Mouse (Mus musculus): ENCODE data around the gene Guk1.

Gene Guk1

DNA sequence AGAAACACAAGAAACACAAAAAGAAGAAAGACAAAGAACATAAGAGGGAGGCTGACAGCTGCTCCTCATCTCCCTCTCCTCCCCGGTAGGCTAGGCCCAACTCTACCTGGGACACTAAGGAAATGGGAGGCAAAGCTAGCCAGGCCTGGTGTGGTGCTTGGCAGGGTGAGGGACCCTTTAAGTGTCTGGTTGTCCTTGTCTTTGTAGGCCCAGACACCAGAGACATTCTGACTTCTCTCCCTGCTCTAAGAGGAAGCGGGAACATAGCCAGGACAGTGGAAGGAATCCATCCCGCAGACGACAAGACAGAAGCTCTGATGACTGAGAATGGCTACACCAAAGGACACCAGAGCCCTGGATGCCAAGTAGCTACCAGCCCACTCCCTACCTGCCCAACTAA, 18.0 kb upstream of the Guk1 start:
- no peak for DNase-seq

- DNase-seq, result no peak
Measured at GRCm38 (mm10) chr11:59209580-59209979, 17.6 kb upstream of the Guk1 start.

- DNase-seq, result peak; percentile 76 to 82
Measured at GRCm38 (mm10) chr11:59209003-59209441, 17.0 kb upstream of the Guk1 start.

GRCm38 (mm10) chr11:59208153-59208831, 16.3 kb upstream of the Guk1 start, which contains the start of gene 2310033P09Rik:
Gene 2310033P09Rik (plus strand): TSS chr11:59208321.
- peak; percentile 91 to 94 for DNase-seq

DNA sequence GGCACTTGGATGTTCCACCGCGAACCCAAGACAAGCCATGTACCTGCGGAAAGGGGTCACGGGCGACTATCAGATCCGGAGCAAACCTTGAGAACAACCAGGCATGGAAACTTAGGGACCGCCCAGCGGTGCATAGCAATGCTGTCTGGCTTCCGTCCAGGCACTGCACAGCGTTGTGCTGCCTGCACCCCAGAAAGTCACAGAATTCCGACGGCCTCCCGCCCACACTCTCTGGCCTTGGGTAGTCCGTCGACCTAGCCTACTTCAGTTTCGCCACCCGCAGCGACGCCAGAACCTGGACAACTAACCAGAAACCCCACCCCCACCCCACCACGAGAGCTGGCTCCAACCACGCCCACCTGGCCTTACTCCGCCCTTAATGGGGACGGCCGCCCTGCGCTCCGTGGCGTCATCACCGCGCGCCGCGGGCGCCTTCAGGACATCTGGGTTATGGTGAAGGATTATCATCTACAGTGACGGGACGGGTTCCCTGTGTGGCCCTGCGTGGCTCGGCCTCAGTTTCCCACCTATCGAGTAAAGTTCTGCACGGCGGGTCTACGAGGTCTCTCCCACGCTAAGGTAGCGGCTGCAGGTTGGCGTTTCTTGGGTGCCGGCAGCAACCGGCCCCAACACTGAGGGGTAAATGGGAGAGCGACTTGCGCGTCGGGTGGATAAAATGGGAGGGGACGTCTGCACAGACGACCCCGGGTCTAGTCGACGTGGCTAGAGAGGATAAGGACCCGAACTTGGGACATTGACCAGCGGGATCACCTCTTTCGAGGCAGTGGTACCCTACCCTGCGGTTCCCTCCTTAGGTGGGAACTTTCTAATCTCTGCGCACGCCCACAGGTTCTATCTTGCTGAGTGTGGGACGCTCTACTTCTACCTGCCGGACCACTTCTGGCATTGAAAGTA, 10.3 kb upstream of the Guk1 start, which contains the start of gene Mrpl55:
TSS of gene Mrpl55 (plus strand) at position 406 of the 915 bp plus-strand sequence.
- DNase-seq, result peak; percentile 96 to 99

DNA sequence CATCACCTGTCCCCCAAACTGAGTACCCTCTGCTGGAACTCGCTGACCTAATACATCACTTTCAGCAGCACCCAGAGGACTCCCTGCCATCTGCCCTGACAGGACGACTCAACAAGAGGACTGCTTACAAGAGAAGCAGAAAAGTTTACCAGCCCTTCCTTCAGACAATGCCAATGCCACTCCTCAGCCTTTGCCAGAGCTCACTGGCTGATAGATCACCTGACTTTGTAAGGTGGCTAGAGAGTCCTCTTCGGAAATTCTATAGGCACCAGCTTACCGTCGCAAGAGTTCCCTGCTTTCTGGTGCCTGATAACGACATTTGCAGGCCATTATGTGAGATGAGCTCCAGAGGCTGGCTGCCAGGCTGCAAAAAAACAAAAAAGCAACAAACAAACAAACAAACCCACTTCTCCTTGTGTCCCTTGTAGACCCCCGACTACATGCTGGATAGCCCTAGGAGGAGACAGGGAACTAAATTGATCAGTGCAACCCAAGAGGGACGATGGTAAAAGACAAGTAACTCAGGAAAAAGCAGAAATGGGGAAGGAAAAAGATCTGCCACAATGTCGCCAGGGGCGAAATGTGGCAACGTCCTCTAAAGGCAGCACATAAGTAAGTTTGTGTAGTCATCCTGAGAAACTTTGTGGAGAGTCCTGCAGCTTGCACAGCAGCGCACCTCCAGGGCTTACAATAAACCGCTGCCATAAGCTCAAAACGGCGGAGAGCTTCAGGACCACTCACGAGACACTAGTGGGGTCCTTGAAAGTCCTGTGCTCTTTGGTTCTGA, 9.4 kb upstream of the Guk1 start:
- no peak for DNase-seq

DNA sequence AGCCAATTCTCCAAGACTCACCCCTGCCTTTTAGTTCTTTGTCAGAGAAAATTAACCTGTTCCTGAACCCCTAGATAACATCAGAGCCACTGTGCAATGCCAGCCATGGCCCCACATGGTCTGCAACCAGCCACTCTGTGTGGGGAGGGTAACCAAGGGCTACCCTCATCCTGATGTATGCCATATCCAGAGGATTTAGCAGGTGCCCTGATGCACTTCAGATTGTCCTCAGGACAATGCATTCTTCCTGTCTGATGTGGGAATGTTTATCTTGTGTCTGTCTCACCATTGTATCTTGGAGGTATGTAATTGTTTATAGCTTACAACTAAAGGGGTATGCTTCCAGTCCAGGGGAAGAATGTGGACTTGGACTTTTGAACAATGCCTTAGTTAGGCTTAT, 4.2 kb upstream of the Guk1 start:
- no peak for DNase-seq

DNA sequence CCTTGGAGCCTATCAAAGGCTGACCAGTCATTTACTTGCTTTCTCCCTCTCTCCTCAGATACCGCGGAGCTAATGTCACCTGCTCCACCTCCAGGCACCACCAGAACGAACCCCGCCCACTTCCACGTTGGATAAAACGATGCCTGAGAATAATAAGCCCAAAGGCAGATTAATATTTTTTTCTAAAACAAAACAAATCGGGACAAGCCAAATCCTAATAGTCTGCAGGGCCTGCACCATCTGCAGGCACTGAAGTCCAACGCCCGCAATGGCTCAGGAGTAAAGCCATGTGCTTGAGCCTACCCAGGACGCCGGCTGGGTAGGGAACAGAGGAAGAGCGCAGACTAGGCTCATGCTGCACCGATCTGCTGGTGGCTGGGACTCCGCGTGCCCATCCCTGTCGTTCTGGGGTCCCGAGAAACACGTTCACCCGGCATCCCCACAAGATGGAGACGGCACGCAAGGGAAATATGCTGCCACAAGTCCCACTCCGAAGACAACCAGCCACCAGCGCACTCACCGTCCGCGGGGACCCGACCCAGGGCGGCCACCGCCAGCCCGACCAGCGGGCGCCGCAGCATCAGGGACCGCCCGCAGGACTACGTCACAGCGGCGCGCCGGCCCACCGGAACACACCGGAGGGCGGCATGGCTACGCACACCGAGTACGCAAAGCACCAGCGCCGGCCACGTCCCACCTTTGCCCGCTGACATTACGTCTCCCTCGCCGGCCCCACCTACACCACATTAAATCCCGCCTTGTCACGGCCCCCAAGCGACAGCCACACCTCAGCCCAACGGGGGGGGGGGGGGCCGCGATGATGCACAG, 567 bp downstream of the Guk1 start:
- peak; percentile 96 for DNase-seq

- DNase-seq, result no peak
Measured at GRCm38 (mm10) chr11:59187706-59188105, 4.3 kb downstream of the Guk1 start.

GRCm38 (mm10) chr11:59185490-59185889, 6.5 kb downstream of the Guk1 start:
- no peak for DNase-seq

DNA sequence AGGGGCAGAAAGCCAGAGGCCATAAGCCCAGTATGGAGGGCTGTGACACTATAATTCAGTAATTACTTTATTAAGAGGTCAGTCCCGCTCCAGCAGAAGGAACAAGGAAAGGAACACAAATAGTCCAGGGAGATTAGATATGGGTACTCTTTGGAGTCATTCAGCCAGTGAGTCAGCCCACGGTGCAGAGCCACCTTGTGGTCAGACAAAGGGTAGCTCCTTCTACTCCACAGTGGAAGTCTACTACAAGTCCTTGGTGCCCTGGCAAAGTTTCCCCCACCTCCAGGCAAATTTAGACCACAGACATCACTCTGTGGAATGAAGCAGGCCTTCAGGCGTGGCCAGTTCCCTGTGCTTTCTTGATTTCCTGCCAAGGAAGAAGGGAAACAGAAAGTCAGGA, 8.2 kb downstream of the Guk1 start:
- peak; percentile 57 to 76 for DNase-seq

DNA sequence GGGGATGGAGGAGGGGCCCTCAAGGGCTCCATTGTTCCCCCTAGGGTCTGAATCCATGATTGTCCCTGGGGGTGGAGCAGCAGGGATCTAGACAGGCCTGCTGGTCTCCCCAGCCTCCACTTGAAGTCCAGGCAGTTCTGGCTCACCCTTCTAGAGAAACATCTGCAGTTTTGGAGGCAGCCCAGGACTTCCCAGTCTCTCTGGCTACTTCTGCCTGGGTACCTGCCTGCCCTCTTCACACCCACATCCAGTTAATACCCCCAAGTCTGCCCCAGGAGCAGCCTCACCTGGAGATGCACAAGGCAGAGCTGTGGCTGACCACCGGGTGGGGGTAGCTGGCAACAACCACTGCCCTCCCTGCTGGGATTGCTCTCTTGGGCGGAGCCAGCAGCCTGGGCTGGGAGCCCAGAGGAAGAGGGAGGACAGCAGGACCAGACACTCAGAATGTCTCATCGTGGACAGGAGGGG, 9.1 kb downstream of the Guk1 start, which contains the start of gene Gjc2:
TSS of gene Gjc2 (minus strand) at position 350 of the 468 bp plus-strand sequence.
- peak; percentile 48 to 70 for DNase-seq

DNA sequence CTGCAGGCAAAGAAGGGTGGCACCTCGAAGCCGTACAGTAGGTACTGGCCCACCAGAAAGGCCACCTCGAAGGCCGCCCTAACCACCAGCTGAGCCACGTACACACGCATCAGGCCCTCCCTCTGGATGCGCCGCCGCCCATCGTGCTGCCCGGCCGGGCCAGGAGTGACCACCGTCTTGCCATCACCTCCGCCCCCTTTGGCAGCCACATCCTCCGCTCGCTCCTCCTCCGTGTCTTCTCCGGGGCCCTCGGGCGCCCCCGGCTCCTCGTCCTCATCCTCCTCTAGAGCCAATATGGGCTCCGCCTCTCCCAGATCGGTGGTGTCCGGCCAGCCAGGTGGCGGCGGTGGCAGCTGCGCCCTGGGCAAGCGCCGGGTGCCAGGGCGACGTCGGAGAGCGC, 15.1 kb downstream of the Guk1 start:
- DNase-seq, result no peak

- no peak for DNase-seq
Measured at GRCm38 (mm10) chr11:59176475-59176874, 15.5 kb downstream of the Guk1 start.

- peak in 1 of 2 experiments; percentile 50 for DNase-seq
Measured at GRCm38 (mm10) chr11:59174189-59174838, 17.7 kb downstream of the Guk1 start.

- DNase-seq, result no peak
Measured at GRCm38 (mm10) chr11:59170549-59170948, 21.5 kb downstream of the Guk1 start.

DNA sequence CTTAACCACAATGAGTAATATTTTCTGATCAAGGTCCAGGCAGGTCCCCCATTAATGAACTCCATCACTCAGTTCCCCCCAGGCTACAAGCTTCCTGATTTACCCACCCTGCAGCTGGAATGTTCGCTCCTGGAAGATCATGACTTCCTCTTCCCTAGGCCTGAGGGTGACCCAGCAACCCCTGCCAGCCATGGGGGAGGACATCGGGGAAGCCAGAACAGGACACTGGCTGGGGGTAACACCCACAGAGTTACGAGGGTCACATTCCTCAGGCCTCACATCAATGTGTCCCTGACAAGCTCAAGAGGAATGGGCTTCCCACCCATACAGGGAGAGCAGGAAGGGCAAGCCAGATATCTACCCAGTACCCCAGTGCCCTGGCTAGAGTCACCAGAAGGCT, 22.2 kb downstream of the Guk1 start:
- no peak for DNase-seq

GRCm38 (mm10) chr11:59165616-59166241, 26.3 kb downstream of the Guk1 start:
- peak in 1 of 2 experiments; percentile 24 for DNase-seq

GRCm38 (mm10) chr11:59164384-59164783, 27.6 kb downstream of the Guk1 start:
- DNase-seq, result no peak

All from kidney, postnatal 36 days (tissue).